Mouse (Mus musculus): ENCODE measurements around the gene Aprt.

Gene Aprt

DNA sequence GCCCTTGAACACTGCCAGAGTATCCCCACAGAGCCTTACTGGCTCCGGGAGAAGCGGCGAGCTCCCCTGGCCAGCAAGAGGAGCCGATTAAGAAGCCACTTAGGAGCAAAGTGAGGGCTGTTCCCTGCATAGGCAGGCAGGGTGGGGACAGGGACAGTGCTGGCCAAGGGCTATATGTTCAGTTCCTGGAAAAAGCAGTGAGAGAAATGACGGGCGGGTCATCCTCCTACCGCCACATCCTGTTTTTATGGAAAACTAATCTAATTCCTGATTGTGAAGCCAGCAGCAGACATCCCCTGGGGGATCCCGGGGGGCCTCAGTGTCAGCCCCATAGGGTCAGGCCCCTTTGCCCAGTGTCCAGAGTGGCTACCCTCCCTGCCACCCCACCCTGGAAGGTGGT, 45.4 kb downstream of the Aprt start:
- DNase-seq (ENCODE audit: low spot score), result no peak

- DNase-seq (ENCODE audit: low spot score), result no peak
Observed at GRCm38 (mm10) chr8:122529159-122529558, 47.5 kb downstream of the Aprt start.

- DNase-seq (ENCODE audit: low spot score), result no peak
Observed at GRCm38 (mm10) chr8:122527937-122528336, 48.8 kb downstream of the Aprt start.

GRCm38 (mm10) chr8:122526526-122527170, 50.1 kb downstream of the Aprt start:
- DNase-seq (ENCODE audit: low spot score), result no peak

DNA sequence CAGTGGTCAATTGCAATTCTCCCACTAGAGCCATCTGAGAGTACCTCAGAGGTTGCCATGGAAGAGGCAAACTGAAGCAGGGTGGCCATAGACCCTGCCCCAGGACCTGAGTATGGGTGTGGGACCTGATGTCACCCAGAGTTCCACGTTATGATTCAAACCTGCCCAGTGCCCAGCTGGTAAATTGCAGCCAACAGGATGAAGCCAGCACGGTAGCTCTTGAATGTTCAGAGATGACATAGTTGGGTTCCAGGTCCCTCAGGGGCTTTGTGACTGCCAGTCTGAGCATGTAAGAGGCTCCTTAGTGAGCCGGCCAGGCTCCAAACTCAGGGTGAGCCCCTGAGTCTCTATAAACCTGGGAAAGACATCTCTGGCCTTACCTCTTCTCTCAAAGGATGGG, 50.6 kb downstream of the Aprt start:
- no peak for DNase-seq (ENCODE audit: low spot score)

- no peak for DNase-seq (ENCODE audit: low spot score)
Observed at GRCm38 (mm10) chr8:122525004-122525403, 51.7 kb downstream of the Aprt start.
